Mouse (Mus musculus) ES-E14 (cell line): ENCODE measurements around the gene Khsrp.

Experiments
- CHD2 ChIP-seq: IDR thresholded peaks from 2 replicates; pipeline ENCODE4 v1.6.1; 2014; ENCODE audit warnings: mild to moderate bottlenecking, low read depth, low read length, inconsistent platforms
- HCFC1 ChIP-seq: IDR thresholded peaks from 2 replicates; pipeline ENCODE4 v1.6.1; 2012; ENCODE audit warnings: low read length, inconsistent platforms, borderline replicate concordance; ENCODE audit not compliant: insufficient read depth
- MAFK ChIP-seq: IDR thresholded peaks from 2 replicates; pipeline ENCODE4 v1.6.1; 2014; ENCODE audit warnings: mild to moderate bottlenecking, low read depth, low read length, inconsistent platforms; ENCODE audit not compliant: insufficient read depth
- ZC3H11A ChIP-seq: IDR thresholded peaks from 2 replicates; pipeline ENCODE4 v1.6.1; 2012; ENCODE audit warnings: low read depth, mild to moderate bottlenecking, inconsistent platforms, low read length, borderline replicate concordance
- ZNF384 ChIP-seq: IDR thresholded peaks from 2 replicates; pipeline ENCODE4 v1.6.1; 2012; ENCODE audit warnings: low read depth, low read length, inconsistent platforms

GRCm38 (mm10) chr17:57066908-57067307 is 35.6 kb upstream of the Khsrp start:
- no peak for TF ChIP-seq MAFK
- no peak for TF ChIP-seq CHD2
- no peak for TF ChIP-seq ZNF384
- no peak for TF ChIP-seq ZC3H11A
- TF ChIP-seq HCFC1, result no peak
